Mouse (Mus musculus) testis, adult 2 months (tissue): ENCODE results near the gene Hspg2.

Experiments used
- CTCF ChIP-seq: fragments of 200-500 bp; IDR thresholded peaks from 2 replicates; pipeline ENCODE4 v1.5.1; 2012; ENCODE audit warnings: low read depth, mild to moderate bottlenecking, inconsistent platforms, low read length, moderate library complexity; ENCODE audit not compliant: control insufficient read depth, insufficient read depth, insufficient replicate concordance
- POLR2A ChIP-seq: fragments of 200-500 bp; IDR thresholded peaks from 2 replicates; pipeline ENCODE4 v1.6.1; 2012; ENCODE audit warnings: low read depth, mild to moderate bottlenecking, inconsistent platforms, low read length, moderate library complexity; ENCODE audit not compliant: control insufficient read depth

- no peak for TF ChIP-seq CTCF
- no peak for TF ChIP-seq POLR2A
Observed at GRCm38 (mm10) chr4:137527872-137528271, 59.3 kb downstream of the Hspg2 start.
